Mouse (Mus musculus): Measurements from ENCODE around the gene Gcg.

DNA sequence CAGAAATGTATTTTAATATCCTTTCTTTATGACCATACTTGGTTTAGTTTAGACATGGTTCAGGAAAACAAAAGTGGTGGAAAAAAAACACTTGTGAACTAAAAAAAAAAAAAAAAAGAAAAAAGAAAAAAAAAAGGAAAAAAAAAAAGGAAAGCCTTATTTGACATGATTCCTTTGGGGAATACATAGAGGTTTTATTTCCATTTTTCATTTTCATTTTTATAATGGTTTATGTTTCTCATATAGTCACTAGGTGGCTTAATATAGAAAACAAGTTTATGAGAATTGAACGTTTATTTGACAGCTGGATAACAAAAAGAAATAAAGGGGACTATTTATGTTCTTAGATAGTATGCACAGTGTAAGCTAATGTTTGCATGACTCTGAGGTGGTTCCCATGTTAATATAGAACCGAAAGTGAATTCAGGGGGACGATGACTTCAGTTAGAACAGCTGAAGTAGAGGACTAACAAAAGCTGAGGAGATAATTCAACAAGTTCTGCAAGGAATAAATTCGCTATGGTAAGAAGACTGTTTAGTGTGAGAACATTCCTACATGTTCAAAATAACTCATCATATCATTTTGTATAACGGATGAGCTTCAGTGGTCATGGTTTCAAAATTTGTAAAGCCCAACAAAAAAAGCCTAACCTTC is 33.6 kb downstream of the Gcg start:
- TF ChIP-seq POLR2A (IDR thresholded peaks at IDR 0.05; ENCODE audit: low read depth, low read length) (no peak), CTCF (IDR thresholded peaks at IDR 0.05; ENCODE audit: borderline replicate concordance, insufficient read depth, low read length) (no peak)
